Mouse (Mus musculus) ES-E14 (cell line): Measurements from ENCODE around the gene Zscan10.

Source experiments
- CHD2 ChIP-seq: IDR thresholded peaks from 2 replicates; pipeline ENCODE4 v1.6.1; 2014; ENCODE audit warnings: mild to moderate bottlenecking, low read depth, low read length, inconsistent platforms
- HCFC1 ChIP-seq: IDR thresholded peaks from 2 replicates; pipeline ENCODE4 v1.6.1; 2012; ENCODE audit warnings: low read length, inconsistent platforms, borderline replicate concordance; ENCODE audit not compliant: insufficient read depth
- MAFK ChIP-seq: IDR thresholded peaks from 2 replicates; pipeline ENCODE4 v1.6.1; 2014; ENCODE audit warnings: mild to moderate bottlenecking, low read depth, low read length, inconsistent platforms; ENCODE audit not compliant: insufficient read depth
- ZC3H11A ChIP-seq: IDR thresholded peaks from 2 replicates; pipeline ENCODE4 v1.6.1; 2012; ENCODE audit warnings: low read depth, mild to moderate bottlenecking, inconsistent platforms, low read length, borderline replicate concordance

- TF ChIP-seq MAFK: no peak
- no peak for TF ChIP-seq CHD2
- no peak for TF ChIP-seq ZC3H11A
- no peak for TF ChIP-seq HCFC1
Observed at GRCm38 (mm10) chr17:23651363-23651762, 50.7 kb downstream of the Zscan10 start.
